Mouse (Mus musculus) right cerebral cortex, adult 18-20 months (tissue): Measurements from ENCODE around the gene Cd59a.

Source experiments
- DNase-seq: peaks from one replicate; pipeline ENCODE4 v3.0.0; 2022; ENCODE audit warnings: mixed read lengths

Cd59a gene

DNA sequence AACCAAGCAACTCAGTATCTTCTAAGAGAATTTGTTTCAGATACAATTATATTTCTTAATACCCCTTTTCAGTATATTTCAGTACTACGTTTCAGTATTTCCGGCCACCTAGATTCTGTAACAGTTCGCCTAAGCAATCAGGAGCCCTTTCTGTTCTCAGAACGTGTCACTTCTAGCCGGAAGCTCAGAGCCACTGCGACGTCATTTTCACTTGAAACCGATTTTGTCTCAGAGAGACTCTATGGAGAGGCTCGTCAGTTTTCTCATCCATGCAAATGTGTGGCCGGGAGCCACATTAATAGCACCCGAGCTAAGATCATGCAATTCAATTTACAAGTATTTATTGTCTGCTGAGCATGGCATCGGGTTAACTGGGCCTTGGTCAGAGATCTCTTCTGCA lies 48.4 kb downstream of the Cd59a start:
- DNase-seq = no peak

DNA sequence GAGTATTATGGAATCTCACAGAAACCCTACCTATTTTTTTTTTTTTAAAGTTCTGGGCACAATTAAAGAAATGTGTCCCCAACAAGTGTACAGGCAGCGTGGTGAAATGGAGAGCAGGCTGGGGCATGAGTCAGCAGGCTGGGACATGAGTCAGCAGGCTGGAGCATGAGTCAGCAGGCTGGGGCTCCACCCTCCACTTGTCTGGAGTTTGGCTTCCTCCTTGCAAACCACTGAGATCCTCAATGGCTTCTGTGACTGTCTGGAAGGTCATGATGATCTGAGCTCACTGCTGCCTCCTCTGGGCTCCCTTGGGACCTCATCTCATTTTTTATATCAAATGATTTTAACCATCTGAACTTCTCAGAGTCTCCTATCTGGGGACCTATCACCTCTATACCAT lies 50.4 kb downstream of the Cd59a start:
- peak; percentile 61 for DNase-seq

DNA sequence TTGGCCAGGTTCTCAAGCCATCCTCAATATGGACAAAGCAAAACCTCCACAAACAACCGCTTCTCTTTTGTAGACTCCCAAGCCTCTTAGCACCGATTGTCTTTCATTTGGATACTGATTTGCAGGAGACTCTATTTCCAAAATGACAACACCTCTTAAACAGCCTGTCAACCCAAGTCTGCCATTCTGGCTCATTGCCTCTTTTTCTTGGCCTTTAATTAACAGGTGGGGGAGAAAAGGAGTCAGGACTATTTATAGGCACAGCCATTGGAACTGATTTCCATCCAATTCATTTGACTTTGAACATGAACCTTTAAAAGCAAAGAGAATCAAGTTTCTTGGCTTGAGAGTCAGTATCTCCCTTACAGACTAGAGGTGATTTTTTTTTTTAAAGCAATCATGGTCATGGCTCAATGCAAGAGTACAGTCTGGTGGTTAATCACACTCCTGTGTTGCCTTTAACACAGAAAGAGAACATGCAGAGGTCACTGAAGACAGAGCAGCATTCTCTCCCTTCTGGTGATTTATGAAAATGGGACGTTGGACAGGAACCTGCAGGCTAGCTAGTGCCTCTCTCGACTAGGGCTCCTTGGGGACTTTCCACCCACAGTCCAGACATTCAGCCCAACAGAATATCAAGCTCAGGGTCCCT lies 52.4 kb downstream of the Cd59a start:
- DNase-seq = no peak

DNA sequence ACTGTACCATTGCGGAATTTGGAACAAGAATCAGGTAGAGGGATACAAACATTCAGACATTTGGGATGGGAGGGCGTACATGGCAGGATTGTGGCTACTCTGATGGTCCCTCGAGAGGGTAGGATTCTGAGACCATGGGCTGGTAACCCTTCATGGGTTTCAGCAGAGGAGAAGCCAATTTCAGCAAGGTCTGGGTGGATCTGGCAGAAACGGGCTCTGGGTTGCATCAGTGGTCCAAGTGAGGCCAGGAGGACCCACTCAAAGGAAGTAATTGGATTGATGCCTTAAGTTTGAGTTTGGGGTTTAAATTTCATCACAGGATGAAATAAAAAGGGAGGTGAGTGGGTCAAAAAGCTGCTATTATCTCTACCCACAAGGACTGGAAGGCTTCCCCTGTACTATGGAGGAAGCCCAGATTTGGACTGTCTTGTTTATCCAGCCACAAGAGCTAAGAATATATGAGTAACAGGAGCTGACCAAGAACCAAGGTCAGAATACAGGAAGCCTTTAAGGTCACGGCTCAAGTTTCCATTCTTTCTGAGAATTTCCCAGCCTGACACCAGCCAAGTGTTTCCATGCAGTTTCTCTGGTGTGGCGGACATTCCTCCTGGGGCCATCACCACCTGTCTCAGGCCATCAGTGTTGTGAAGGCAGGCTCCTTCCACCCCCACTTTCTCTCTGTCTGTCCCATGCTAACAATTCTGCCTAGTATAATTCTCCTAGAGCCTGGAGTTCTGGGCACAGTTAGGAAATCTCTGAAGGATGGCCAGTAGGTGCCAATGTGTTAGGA lies 55.2 kb downstream of the Cd59a start:
- DNase-seq = no peak

DNA sequence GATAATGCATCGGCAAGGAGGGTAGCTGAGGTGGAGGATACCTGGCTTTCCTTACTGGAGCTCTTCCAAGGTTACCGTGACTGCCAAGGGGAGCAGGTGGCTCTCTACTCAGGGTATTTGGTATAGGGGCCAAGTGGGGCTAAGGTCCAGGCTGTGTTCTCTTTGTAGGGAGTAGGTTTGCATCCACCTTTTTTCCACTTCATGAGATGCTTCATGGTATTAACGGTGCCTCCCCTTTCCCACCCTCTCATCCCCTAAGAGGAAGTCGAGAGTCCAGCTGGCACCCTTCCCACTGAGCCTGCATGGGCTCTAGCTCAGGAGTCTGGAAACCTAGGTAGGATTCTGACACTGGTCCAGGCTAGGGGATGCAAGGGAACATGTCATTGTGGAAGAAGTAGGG lies 57.7 kb downstream of the Cd59a start:
- DNase-seq = no peak

DNA sequence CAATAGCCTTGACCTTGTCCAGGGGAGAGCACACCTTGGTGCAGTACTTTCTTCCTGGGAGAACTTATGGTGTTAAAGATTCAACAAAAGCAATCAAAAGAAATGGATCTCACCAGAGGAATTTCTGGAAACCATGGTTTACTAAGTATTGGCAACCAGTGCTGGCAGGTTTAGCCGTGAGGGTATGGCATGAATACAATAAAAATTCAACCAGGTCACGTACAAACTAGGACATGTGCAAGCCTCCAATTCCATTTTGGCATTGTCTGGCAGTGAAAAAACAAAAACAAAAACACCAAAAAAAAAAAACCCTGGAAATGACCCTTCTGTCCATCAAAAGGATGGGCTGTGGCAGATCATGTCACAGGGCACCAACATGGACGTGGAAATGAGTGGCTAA lies 58.3 kb downstream of the Cd59a start:
- no peak for DNase-seq

DNA sequence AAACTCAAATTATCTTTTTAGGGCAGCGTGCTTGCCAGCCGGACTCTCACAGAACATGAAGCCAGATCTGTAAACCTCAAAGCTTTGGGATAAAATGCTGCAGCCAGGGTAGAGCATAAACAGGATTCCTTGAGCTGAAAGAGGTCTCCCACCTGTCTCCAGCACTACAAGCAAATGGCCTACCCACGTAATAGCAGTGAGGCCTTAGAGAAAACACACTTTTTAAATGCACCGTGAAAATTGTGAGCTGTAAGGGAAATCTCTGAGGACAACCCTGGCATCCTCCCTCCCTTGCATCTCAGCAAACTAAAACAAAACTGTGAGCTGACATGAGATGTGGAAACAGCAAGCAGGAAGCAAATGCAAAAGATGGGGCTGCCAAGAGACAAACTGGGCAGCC lies 62.2 kb downstream of the Cd59a start:
- no peak for DNase-seq

DNA sequence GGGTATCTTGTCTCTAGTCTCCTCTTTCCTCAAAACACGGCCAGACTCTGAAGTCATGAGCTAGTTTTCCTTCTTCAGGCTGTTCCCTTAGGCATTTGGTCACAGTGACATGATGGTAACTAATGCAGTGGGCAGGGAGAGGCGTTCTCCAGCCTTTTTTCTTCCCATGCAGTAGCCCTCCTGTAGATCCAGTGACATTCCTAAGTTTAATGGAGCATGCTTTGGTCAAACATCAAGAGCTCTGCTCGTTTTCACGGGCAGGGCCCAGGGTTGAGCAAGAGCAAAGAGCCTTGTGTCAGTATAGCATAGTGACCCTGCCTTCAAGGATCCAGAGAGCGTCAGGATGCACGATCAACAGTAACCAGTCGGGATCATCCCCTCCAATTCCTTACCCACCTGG lies 67.8 kb downstream of the Cd59a start:
- no peak for DNase-seq

DNA sequence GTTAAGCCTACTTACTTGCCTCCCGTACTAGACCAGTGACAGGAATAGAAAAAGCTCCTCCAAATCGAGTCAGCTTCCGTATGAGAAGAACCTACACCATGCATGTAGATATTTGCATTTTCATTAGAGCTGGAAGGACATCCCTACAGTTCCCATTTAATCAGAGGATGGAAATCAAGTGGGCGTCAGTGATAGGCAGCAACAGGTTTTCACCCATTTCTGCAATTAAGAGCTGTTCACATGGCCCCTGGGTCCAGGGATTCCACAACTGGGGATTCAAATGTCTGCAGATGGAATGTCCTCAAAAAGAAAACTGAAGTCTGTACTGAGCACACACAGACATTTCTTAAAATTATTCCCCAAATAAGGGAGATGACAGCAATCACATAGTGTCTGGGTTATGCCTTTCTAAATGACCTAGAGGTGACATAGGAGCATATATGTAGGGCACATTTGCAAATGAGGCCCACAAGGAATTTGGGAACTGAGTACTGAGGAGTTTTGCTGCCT lies 68.4 kb downstream of the Cd59a start:
- DNase-seq = no peak
